Mouse (Mus musculus) thymus, postnatal 0 days (tissue): ENCODE measurements around the gene Smim13. TPM values are rescaled to one million over a fixed set of nuclear protein-coding genes. Genes with fewer than 3 reads are reported as not detected.

Experiments used
- DNase-seq: peaks from one replicate; pipeline ENCODE4 v3.0.0-alpha.2; 2015; ENCODE audit warnings: low spot score
- polyA plus RNA-seq: library from polyadenylated mRNA; unstranded; fragments of >200 nt; fragmentation: Nextera tagmentation; extraction: Ambion mirVana; gene quantifications from 2 replicates; pipeline ENCODE4 v1.2.1, GENCODE M21; 2015

The Smim13 gene
- polyA plus RNA-seq, 1 experiment from 2014 or later: 14.6 TPM

DNA sequence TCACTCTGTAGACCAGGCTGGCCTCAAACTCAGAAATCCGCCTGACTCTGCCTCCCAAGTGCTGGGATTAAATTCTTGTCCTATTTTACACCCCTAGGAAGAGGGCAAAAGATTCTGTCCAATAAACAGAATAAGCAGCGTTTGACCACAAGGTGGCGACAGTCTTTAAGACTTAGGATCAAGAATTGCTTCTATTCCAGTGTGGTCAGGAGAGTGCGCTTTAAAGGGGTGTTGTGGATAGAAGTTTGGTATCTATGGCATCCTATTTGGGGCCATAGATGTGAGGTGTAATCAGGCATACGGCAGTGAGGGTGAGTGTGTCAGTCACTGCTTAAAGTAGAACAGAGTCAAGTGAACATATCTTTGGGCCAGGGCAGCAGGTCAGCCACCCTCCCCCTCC is 33.6 kb downstream of the Smim13 start:
- DNase-seq: peak; percentile 72

DNA sequence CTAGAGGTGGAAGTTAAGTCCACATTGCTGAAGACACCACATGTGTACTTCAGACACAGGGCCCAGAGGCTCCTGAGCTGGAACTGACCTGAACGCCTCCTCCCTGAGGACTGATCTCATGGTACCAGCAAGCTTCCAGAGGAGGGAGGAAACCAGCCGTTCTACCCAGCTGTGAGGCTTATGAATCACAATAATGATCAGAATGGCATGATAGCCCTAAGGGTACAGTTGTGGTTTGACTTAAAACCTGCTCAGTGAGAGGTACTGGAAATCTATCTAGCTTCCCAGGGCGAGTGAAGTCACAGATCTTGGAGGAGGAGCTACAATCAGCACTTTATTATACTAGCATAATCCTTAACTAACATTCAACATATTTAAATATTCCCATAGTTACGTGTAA is 35.8 kb downstream of the Smim13 start:
- no peak for DNase-seq

DNA sequence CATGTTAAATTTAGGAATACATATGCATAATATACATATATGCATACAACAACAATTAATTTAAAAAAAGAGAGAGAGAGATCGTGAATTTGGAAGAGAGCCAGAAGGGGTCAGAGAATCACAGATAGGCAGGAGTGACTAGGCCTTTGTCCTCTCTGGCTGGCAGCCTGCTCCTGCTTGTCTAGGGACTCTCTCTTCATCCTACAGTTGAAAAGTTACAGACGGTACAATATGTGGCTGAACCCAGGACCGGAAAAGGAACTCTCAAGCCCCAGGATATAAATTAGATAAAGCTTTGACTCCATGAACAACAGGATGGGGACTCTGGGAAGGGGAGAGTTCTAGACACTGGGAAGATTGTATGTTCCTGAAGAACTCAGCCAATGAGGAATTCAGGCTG is 36.6 kb downstream of the Smim13 start:
- no peak for DNase-seq

DNA sequence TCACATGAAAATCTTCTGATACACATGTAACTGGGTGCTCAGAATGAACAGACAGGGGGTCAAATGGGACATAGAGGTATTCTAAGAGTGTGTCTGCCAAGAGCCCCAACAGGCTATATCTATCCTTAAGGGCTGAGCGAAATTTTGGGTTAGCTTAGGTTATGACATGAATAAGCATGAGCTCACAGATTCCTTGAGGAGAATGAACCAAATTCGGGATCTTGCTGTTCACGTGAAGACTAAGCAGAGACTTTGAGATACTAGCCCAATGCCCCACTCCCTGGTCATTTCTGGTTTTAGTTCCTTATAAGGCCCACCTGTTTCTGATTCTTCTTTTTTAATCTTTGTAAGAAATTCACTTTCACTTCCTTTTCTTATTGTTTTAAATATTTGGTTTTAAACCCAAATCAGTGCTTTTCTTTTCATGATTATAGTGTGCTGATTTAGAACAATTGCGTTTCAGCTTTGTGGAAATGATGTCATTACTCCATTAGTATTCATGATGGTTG is 41.9 kb downstream of the Smim13 start:
- DNase-seq: no peak

- DNase-seq: no peak
Observed at GRCm38 (mm10) chr13:41293595-41293994, 44.0 kb downstream of the Smim13 start.

- no peak for DNase-seq
Observed at GRCm38 (mm10) chr13:41295886-41296285, 46.2 kb downstream of the Smim13 start.

DNA sequence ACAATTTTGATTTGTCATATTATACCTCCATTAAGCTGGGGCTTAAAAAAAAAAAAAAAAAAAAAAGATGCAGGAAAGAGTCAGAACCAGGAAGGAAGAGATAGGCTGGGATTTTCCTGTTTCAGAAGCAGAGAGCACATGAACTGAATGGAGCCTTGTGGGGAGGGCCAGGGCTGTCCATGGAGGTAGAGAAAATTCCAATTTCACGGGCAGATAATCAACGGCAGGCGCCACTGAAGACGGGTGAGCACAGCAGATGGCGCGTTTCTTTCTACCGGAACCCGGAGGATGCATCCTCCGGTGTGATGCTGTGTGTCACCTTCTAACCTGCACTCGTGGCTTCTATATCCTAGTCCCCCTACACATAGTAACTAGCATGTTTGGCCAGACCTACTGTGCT is 46.8 kb downstream of the Smim13 start:
- DNase-seq: no peak

DNA sequence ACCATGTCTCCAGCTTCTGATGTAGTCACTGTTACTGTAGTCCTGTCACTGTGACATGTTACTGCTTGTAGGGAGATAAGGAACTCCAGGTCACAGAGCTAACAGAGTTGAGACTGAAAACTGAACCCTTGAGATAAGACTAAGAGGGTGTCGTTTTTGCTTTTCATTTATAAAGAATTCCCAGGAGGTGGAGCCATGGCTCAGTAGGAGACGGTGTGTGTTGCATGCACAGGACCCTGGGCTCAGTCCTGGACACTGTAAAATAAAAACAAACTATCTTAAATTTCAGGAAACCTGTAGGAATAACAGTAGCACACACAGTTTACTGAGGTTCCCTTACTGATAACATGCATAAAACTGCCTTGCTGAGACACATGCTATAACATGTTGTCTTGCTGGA is 48.9 kb downstream of the Smim13 start:
- no peak for DNase-seq

DNA sequence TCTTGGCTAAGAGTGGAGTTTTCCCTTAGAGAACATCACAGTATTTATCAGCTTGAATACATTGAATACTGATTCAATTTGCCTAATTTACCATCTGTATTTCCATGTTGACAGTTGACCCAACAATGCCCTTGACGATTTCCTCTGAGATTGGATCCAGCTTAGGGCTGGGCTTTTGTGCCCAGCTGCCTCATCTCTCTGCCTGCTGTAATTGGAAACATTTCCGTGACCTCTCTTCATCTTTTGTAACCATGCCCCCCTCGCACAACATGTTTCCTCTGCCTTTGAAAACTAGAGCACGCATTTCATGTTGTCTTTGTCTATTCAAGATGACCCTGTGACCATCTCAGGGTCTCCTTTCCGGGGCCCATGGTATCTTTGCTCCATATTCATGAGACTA is 49.4 kb downstream of the Smim13 start:
- no peak for DNase-seq

DNA sequence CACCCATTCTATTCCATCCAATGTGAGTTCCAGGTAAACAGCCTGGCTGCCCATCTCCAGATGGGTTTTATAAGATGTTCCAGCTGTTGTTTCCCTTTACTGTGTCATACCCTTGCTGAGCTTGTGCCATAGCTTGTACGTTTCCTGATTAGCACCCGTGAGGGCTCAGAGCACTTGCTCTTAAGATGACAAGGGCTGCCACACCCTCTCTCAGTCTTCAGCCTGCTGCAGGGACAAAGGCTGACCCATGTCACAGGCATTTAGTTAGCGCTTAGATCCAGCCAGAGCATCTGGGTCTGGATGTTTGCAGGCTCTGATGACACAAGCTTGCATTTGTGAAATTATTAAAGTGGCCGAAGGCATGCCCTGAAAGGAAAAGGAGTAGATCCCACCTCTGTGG is 50.4 kb downstream of the Smim13 start:
- no peak for DNase-seq

DNA sequence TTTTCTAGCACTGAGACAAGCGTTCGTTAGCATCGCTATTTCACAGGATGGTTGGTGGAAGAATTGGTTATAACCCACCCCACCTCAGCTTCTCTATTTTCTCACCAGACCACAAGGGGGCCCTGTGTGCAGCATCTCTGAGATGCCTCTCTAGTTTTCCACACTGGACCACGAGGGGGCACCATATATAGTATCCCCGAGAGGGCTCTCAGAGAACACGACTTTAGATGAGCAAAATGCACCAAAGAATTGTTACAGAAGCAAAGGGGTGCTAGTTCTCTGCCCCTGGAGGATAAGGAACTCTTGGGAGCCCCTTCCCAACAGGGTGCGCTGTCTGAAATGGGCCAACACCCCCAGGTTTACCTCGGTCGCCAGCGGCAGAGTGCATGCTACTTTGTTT is 53.1 kb downstream of the Smim13 start:
- peak; percentile 89 for DNase-seq

DNA sequence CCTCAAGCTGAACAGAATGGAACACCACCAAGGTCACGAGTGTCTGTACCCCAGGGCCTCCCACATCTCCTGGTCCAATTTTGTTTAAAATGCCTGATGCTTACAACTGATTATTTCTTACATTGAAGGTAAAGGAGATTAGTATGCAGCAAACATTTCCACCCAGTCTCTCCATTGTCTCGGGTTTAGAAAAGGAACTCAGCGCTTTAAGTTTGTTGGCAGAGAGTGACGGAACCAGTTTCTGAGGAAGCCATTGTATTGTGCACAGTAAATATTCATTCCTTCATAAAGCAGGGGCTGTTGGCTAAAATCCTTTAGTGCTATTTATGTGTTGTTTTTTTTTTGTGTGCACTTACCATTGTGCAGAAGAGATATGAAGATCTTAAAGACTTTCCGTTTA is 71.1 kb downstream of the Smim13 start:
- no peak for DNase-seq

- DNase-seq: no peak
Observed at GRCm38 (mm10) chr13:41321433-41321832, 71.8 kb downstream of the Smim13 start.

DNA sequence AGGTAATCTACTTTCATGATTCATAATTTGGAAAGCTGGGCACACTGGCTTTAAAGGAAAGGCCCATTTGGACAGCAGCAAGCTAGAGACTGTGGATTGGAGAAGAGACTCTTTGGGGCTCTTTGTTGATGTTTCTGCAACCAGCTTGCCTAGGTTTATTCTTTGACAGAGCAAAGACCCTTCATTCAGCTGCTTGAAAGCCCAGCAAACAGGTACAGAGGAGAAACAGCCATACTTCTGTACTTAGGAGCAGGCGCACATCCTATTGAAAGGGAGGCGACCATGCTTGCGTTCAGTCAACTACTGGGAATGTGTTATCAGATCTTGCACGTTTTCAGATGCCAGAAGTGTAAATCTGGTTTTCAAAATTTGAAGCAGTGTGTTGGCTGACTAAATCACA is 75.0 kb downstream of the Smim13 start:
- no peak for DNase-seq

GRCm38 (mm10) chr13:41325346-41325745 is 75.7 kb downstream of the Smim13 start:
- DNase-seq: no peak

DNA sequence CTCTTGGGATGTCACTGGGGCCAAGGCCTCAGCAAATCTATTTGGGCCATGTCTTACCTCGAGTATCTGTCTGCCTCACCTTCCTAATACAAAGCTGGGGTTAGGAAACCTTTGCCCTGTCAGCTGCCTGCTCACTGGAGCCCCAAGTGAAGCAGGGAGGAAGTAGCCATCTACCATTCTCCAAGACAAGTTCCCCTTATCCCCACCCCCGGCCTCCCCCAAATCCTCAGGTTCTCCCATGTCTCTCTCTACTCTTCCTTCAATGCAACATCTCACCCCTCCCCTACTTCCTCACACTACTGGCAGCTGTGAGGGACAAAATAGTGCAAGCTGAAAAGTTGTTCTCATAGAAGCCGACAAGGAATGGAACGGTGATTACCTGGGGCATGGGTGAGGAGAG is 76.5 kb downstream of the Smim13 start:
- DNase-seq: no peak

Other genes with a start within 250 kb of the Smim13 start
- gene Pak1ip1, start 248.8 kb upstream of the Smim13 start, polyA plus RNA-seq: 85.4 and 90.9 TPM in 2 replicates
- 260 and 269 TPM in 2 replicates for gene Tmem14c, start 233.6 kb upstream of the Smim13 start, polyA plus RNA-seq
- gene Mak, start 170.1 kb upstream of the Smim13 start, polyA plus RNA-seq: 0.07 and 0.10 TPM in 2 replicates
- gene Gcm2, start 138.8 kb upstream of the Smim13 start, polyA plus RNA-seq: 0.07 and 0.15 TPM in 2 replicates
- not detected in 2 replicates for gene Sycp2l, start 135.5 kb upstream of the Smim13 start, polyA plus RNA-seq
- 0.08 and 0.27 TPM in 2 replicates for gene Elovl2, start 29.4 kb upstream of the Smim13 start, polyA plus RNA-seq
- gene Gm17364, start 24.1 kb downstream of the Smim13 start, polyA plus RNA-seq: not detected in 2 replicates
- 41.2 and 42.1 TPM in 2 replicates for gene Nedd9, start 237.5 kb downstream of the Smim13 start, polyA plus RNA-seq